Mouse (Mus musculus): ENCODE measurements at regions not wholly inside any gene's neighbourhood (a gene's known extent, or its start where the extent isn't known, plus 50 kb on each side); places are given as distances from the start of the nearest gene placed in this dataset.

- no peak for ATAC-seq (ENCODE audit: low FRiP score, low TSS enrichment)
- H3K9me3 ChIP-seq (ENCODE audit: control insufficient read depth, low read length) = no peaks in the 10 kb centered on the region
- H3K4me2 ChIP-seq (replicated peaks; ENCODE audit: low read depth, low read length) = no peak overlapping the region
- 43% methylated on average over 5 of the region's 5 CpGs for WGBS
- H3K27me3 ChIP-seq (ENCODE audit: control insufficient read depth, insufficient read depth, low read length) = no peaks in the 10 kb centered on the region
- H3K4me3 ChIP-seq (ENCODE audit: low read length) = no peak overlapping the region
- no peaks in the 10 kb centered on the region for H3K36me3 ChIP-seq (ENCODE audit: control insufficient read depth, insufficient read depth, low read length)
- H3K27ac ChIP-seq (ENCODE audit: low read depth, low read length) = no peak overlapping the region
- peaks cover 7% of the 10 kb centered on the region; the same call in 1 of the 2 replicates for H3K4me1 ChIP-seq (ENCODE audit: control insufficient read depth, insufficient read depth, low read length)
- H3K9ac ChIP-seq (ENCODE audit: low read depth, low read length) = no peak overlapping the region
Measured at GRCm38 (mm10) chr6:50009856-50010255, 100.2 kb upstream of the Mpp6 start.

DNA sequence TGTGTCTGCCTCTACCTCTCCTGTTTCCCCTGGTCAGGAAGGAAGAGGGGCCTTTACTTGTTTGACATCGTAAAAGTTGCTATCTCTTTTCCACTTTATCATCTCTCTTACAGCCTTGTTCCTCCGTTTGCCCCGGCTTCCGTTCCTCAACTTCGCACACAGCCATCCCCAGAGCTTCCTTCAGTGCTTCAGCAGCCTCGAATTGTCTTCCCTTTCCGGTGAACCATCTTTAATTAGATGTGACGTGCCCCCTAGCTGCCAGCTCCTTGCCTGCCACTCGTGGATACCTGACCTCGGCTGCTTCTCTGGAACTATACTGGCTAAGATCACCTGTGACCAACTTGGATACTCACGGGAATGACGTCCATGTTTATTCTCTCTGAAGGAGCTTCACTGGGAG, 99.0 kb upstream of the Mpp6 start:
- ATAC-seq (ENCODE audit: low FRiP score, low TSS enrichment) = no peak
- H3K4me3 ChIP-seq (ENCODE audit: low read length) = no peak overlapping the region
- no peaks in the 10 kb centered on the region for H3K9me3 ChIP-seq (ENCODE audit: control insufficient read depth, low read length)
- no peak overlapping the region for H3K4me2 ChIP-seq (replicated peaks; ENCODE audit: low read depth, low read length)
- no peak overlapping the region for H3K27ac ChIP-seq (ENCODE audit: low read depth, low read length)
- WGBS = 78% methylated on average over 12 of the region's 12 CpGs
- H3K36me3 ChIP-seq (ENCODE audit: control insufficient read depth, insufficient read depth, low read length) = no peaks in the 10 kb centered on the region
- no peak overlapping the region for H3K9ac ChIP-seq (ENCODE audit: low read depth, low read length)
- peaks cover 7% of the 10 kb centered on the region; the same call in 1 of the 2 replicates for H3K4me1 ChIP-seq (ENCODE audit: control insufficient read depth, insufficient read depth, low read length)
- no peaks in the 10 kb centered on the region for H3K27me3 ChIP-seq (ENCODE audit: control insufficient read depth, insufficient read depth, low read length)

- Histone ChIP-seq H3K27me3 (ENCODE audit: control insufficient read depth, insufficient read depth, low read length) (no peaks in the 10 kb centered on the region), H3K4me1 (ENCODE audit: control insufficient read depth, insufficient read depth, low read length) (peaks cover 7% of the 10 kb centered on the region; the same call in 1 of the 2 replicates), H3K4me2 (replicated peaks; ENCODE audit: low read depth, low read length) (no peak overlapping the region), H3K27ac (ENCODE audit: low read depth, low read length) (no peak overlapping the region), H3K36me3 (ENCODE audit: control insufficient read depth, insufficient read depth, low read length) (no peaks in the 10 kb centered on the region), H3K4me3 (ENCODE audit: low read length) (no peak overlapping the region), H3K9me3 (ENCODE audit: control insufficient read depth, low read length) (no peaks in the 10 kb centered on the region), H3K9ac (ENCODE audit: low read depth, low read length) (no peak overlapping the region)
- 50% methylated on average over 5 of the region's 5 CpGs for WGBS
- no peak for ATAC-seq (ENCODE audit: low FRiP score, low TSS enrichment)
Measured at GRCm38 (mm10) chr6:50011746-50012453, 98.1 kb upstream of the Mpp6 start.

- H3K9ac ChIP-seq (ENCODE audit: low read depth, low read length) = no peak overlapping the region
- no peaks in the 10 kb centered on the region for H3K9me3 ChIP-seq (ENCODE audit: control insufficient read depth, low read length)
- no peak overlapping the region for H3K4me2 ChIP-seq (replicated peaks; ENCODE audit: low read depth, low read length)
- H3K27ac ChIP-seq (ENCODE audit: low read depth, low read length) = no peak overlapping the region
- H3K36me3 ChIP-seq (ENCODE audit: control insufficient read depth, insufficient read depth, low read length) = no peaks in the 10 kb centered on the region
- 85% methylated on average over 5 of the region's 5 CpGs for WGBS
- no peak for ATAC-seq (ENCODE audit: low FRiP score, low TSS enrichment)
- H3K4me3 ChIP-seq (ENCODE audit: low read length) = no peak overlapping the region
- no peaks in the 10 kb centered on the region for H3K27me3 ChIP-seq (ENCODE audit: control insufficient read depth, insufficient read depth, low read length)
- H3K4me1 ChIP-seq (ENCODE audit: control insufficient read depth, insufficient read depth, low read length) = peaks cover 7% of the 10 kb centered on the region; the same call in 1 of the 2 replicates
Measured at GRCm38 (mm10) chr6:50013067-50013466, 97.0 kb upstream of the Mpp6 start.

DNA sequence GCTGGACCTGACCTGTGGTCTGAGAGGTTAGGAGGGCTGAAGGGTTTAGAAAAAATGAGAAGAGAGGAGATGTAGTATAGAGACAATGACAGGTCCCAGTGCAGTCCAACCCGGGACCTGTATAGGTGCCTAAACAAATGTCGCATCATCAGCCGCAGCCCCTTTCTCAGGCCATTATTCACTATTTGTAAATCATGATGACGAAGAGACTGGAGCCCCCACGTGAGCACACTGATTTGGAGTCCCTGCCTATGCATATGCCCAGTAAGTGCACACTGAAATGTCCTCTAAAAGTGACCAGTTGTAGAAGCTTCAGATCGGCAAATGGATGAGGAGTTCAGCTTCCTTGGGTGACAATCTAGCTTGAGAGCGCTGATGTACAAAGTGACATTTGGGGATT, 96.2 kb upstream of the Mpp6 start:
- Histone ChIP-seq H3K36me3 (ENCODE audit: control insufficient read depth, insufficient read depth, low read length) (no peaks in the 10 kb centered on the region), H3K27me3 (ENCODE audit: control insufficient read depth, insufficient read depth, low read length) (no peaks in the 10 kb centered on the region), H3K9me3 (ENCODE audit: control insufficient read depth, low read length) (no peaks in the 10 kb centered on the region), H3K4me2 (replicated peaks; ENCODE audit: low read depth, low read length) (no peak overlapping the region), H3K27ac (ENCODE audit: low read depth, low read length) (no peak overlapping the region), H3K4me3 (ENCODE audit: low read length) (no peak overlapping the region), H3K9ac (ENCODE audit: low read depth, low read length) (no peak overlapping the region), H3K4me1 (ENCODE audit: control insufficient read depth, insufficient read depth, low read length) (peaks cover 7% of the 10 kb centered on the region; the same call in 1 of the 2 replicates)
- WGBS = 81% methylated on average over 7 of the region's 7 CpGs
- no peak for ATAC-seq (ENCODE audit: low FRiP score, low TSS enrichment)

DNA sequence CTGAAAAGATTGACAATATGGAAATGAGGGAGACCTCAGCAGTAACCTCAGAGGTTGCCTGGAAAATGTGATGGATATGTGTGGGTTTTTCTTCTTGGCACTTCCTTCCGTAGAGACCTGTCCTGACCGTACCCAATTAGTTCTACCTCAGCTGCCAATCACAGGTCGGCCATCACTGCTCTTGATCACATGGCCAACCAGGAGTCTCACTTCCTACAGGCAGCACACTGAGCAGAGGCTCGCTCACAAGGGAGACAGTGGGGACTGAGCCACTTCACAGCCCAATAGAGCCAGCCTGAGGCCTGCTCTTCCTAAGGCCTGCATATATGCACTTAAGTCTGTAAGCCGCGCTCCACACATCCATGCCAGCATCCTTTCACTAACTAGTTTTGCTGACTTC, 82.1 kb upstream of the Mpp6 start:
- no peaks in the 10 kb centered on the region for H3K4me1 ChIP-seq (ENCODE audit: control insufficient read depth, insufficient read depth, low read length)
- WGBS = 90% methylated on average over 6 of the region's 6 CpGs
- H3K9ac ChIP-seq (ENCODE audit: low read depth, low read length) = no peak overlapping the region
- H3K4me3 ChIP-seq (ENCODE audit: low read length) = no peak overlapping the region
- H3K27ac ChIP-seq (ENCODE audit: low read depth, low read length) = no peak overlapping the region
- no peak overlapping the region for H3K4me2 ChIP-seq (replicated peaks; ENCODE audit: low read depth, low read length)
- H3K9me3 ChIP-seq (ENCODE audit: control insufficient read depth, low read length) = no peaks in the 10 kb centered on the region
- H3K36me3 ChIP-seq (ENCODE audit: control insufficient read depth, insufficient read depth, low read length) = no peaks in the 10 kb centered on the region
- H3K27me3 ChIP-seq (ENCODE audit: control insufficient read depth, insufficient read depth, low read length) = no peaks in the 10 kb centered on the region
- no peak for ATAC-seq (ENCODE audit: low FRiP score, low TSS enrichment)

DNA sequence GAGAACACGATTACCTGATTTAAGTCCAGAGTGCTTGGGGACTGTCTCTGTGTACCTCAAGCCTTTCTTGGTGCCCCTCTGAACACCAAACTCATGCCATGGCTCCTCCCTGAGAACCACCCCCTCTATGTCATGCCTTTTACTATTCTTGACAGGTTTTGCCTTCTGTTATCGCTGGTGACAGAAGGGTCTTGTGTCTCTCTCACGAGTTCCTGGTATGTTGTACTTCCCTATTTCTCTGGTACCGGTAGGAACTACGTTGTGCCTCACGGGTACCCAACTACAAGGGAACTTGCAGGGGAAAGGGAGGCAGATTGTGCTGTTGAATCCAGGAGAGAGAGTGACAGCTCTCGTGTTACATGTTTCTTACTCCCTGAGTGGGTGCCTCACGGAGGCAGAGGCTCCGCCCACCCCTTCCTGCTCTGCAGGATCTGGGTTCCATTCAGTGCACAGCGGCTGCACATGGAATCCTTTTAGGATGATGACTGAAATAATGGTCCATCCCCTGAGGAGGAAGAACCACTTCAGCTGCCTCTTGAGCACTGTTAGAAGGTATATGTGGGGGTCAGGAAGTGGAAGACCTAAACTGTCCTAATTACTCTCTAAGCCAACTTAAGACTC, 80.0 kb upstream of the Mpp6 start:
- no peak overlapping the region for H3K4me2 ChIP-seq (replicated peaks; ENCODE audit: low read depth, low read length)
- no peaks in the 10 kb centered on the region for H3K4me1 ChIP-seq (ENCODE audit: control insufficient read depth, insufficient read depth, low read length)
- no peak for ATAC-seq (ENCODE audit: low FRiP score, low TSS enrichment)
- H3K9me3 ChIP-seq (ENCODE audit: control insufficient read depth, low read length) = no peaks in the 10 kb centered on the region
- no peak overlapping the region for H3K9ac ChIP-seq (ENCODE audit: low read depth, low read length)
- H3K36me3 ChIP-seq (ENCODE audit: control insufficient read depth, insufficient read depth, low read length) = no peaks in the 10 kb centered on the region
- H3K4me3 ChIP-seq (ENCODE audit: low read length) = no peak overlapping the region
- WGBS = 57% methylated on average over 10 of the region's 10 CpGs
- no peak overlapping the region for H3K27ac ChIP-seq (ENCODE audit: low read depth, low read length)
- H3K27me3 ChIP-seq (ENCODE audit: control insufficient read depth, insufficient read depth, low read length) = no peaks in the 10 kb centered on the region

DNA sequence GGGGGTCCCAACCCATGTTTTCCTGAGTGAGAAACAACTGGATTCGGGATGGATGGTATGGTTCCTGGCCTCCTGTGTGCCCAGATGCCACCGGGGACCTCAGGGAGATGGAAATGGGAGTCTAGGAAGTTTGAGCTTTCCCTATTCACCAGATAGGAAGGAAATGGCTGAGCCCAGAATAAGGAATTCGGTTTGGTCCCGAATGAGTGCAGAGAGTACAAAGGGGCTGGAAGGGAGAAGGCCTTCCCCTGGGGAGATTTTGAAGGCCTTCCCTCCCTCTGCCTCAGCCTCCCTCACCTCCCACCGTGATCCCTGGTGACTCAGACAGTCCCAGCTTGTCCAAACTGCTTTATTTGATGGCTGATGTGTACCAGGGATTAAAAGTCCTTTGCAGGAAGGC, 78.7 kb upstream of the Mpp6 start:
- H3K9ac ChIP-seq (ENCODE audit: low read depth, low read length) = no peak overlapping the region
- no peak overlapping the region for H3K4me3 ChIP-seq (ENCODE audit: low read length)
- no peaks in the 10 kb centered on the region for H3K27me3 ChIP-seq (ENCODE audit: control insufficient read depth, insufficient read depth, low read length)
- 74% methylated on average over 5 of the region's 5 CpGs for WGBS
- no peak overlapping the region for H3K4me2 ChIP-seq (replicated peaks; ENCODE audit: low read depth, low read length)
- no peaks in the 10 kb centered on the region for H3K36me3 ChIP-seq (ENCODE audit: control insufficient read depth, insufficient read depth, low read length)
- ATAC-seq (ENCODE audit: low FRiP score, low TSS enrichment) = no peak
- H3K4me1 ChIP-seq (ENCODE audit: control insufficient read depth, insufficient read depth, low read length) = no peaks in the 10 kb centered on the region
- H3K27ac ChIP-seq (ENCODE audit: low read depth, low read length) = no peak overlapping the region
- no peaks in the 10 kb centered on the region for H3K9me3 ChIP-seq (ENCODE audit: control insufficient read depth, low read length)

GRCm38 (mm10) chr6:50032894-50033595, 77.0 kb upstream of the Mpp6 start:
- Histone ChIP-seq H3K4me2 (replicated peaks; ENCODE audit: low read depth, low read length) (no peak overlapping the region), H3K36me3 (ENCODE audit: control insufficient read depth, insufficient read depth, low read length) (no peaks in the 10 kb centered on the region)
- WGBS = 55% methylated on average over 15 of the region's 15 CpGs

More at GRCm38 (mm10) chr6:50032894-50033595, 77.0 kb upstream of the Mpp6 start:
- ATAC-seq (ENCODE audit: low FRiP score, low TSS enrichment) = no peak
- no peaks in the 10 kb centered on the region for H3K9me3 ChIP-seq (ENCODE audit: control insufficient read depth, low read length)
- no peak overlapping the region for H3K27ac ChIP-seq (ENCODE audit: low read depth, low read length)
- H3K4me1 ChIP-seq (ENCODE audit: control insufficient read depth, insufficient read depth, low read length) = 0 out of 2 replicates have a peak, but pooled peaks cover 3% of the 10 kb centered on the region
- no peak overlapping the region for H3K4me3 ChIP-seq (ENCODE audit: low read length)
- no peak overlapping the region; the same call in 1 of the 2 replicates for H3K9ac ChIP-seq (ENCODE audit: low read depth, low read length)
- H3K27me3 ChIP-seq (ENCODE audit: control insufficient read depth, insufficient read depth, low read length) = no peaks in the 10 kb centered on the region
